Mouse (Mus musculus) myocyte (in vitro differentiated cells): ENCODE data around the gene Asic2. TPM values are rescaled to one million over a fixed set of nuclear protein-coding genes. Genes with fewer than 3 reads are reported as not detected.

Experiments
- H3K27me3 ChIP-seq: one replicate; pipeline ENCODE4 v1.6.1; 2011; ENCODE audit not compliant: control insufficient read depth, insufficient read depth, insufficient read length
- H3K36me3 ChIP-seq: one replicate; pipeline ENCODE4 v1.6.1; 2011; ENCODE audit not compliant: control insufficient read depth, insufficient read depth
- H3K4me2 ChIP-seq: one replicate; pipeline ENCODE4 v1.6.1; 2011; ENCODE audit warnings: low read depth, control low read depth
- H3K4me3 ChIP-seq: one replicate; pipeline ENCODE4 v1.5.1; 2011; ENCODE audit warnings: mild to moderate bottlenecking, control low read depth, moderate library complexity
- H3K79me2 ChIP-seq: one replicate; pipeline ENCODE4 v1.6.1; 2011; ENCODE audit not compliant: control insufficient read depth, insufficient read depth
- H3ac ChIP-seq: one replicate; pipeline ENCODE4 v1.6.1; 2011; ENCODE audit not compliant: control insufficient read depth, insufficient read length
- CEBPB ChIP-seq: IDR thresholded peaks from 2 replicates; pipeline ENCODE4 v1.6.1; 2011; ENCODE audit warnings: mild to moderate bottlenecking, moderate library complexity; ENCODE audit not compliant: poor library complexity, insufficient read depth, severe bottlenecking
- E2F4 ChIP-seq: IDR thresholded peaks from one replicate; pipeline ENCODE4 v1.6.1; 2011; ENCODE audit warnings: mild to moderate bottlenecking, control low read depth, moderate library complexity; ENCODE audit not compliant: insufficient read depth
- MAX ChIP-seq: IDR thresholded peaks from one replicate; pipeline ENCODE4 v1.6.1; 2011; ENCODE audit warnings: low read depth, mild to moderate bottlenecking, control low read depth
- MYOD1 ChIP-seq, 3 experiments: IDR thresholded peaks; one replicate each; pipeline ENCODE4 v1.6.1; 2011; ENCODE audit warnings: control low read depth in 2 of 3, low read depth in 2 of 3, mild to moderate bottlenecking in 2 of 3, moderate library complexity in 1 of 3; ENCODE audit not compliant: insufficient read length in 2 of 3, control insufficient read depth in 1 of 3
- MYOG ChIP-seq, 3 experiments: IDR thresholded peaks; one replicate each; pipeline ENCODE4 v1.6.1; 2011; ENCODE audit warnings: control low read depth in 2 of 3, low read depth in 2 of 3, mild to moderate bottlenecking in 2 of 3; ENCODE audit not compliant: insufficient read length in 2 of 3, control insufficient read depth in 1 of 3, insufficient read depth in 1 of 3
- POLR2A ChIP-seq: IDR thresholded peaks from one replicate; pipeline ENCODE4 v1.6.1; 2011; ENCODE audit warnings: low read depth, mild to moderate bottlenecking, control low read depth, moderate library complexity; ENCODE audit not compliant: insufficient read length
- POLR2AphosphoS2 ChIP-seq: IDR thresholded peaks from one replicate; pipeline ENCODE4 v1.6.1; 2011; ENCODE audit warnings: low read depth, control low read depth; ENCODE audit not compliant: insufficient read length
- REST ChIP-seq: IDR thresholded peaks from one replicate; pipeline ENCODE4 v1.6.1; 2011; ENCODE audit warnings: mild to moderate bottlenecking, control low read depth, moderate library complexity; ENCODE audit not compliant: insufficient read depth, insufficient read length
- SRF ChIP-seq: IDR thresholded peaks from one replicate; pipeline ENCODE4 v1.6.1; 2011; ENCODE audit warnings: low read depth; ENCODE audit not compliant: control insufficient read depth, insufficient read length
- TCF12 ChIP-seq: IDR thresholded peaks from one replicate; pipeline ENCODE4 v1.6.1; 2011; ENCODE audit warnings: mild to moderate bottlenecking, control low read depth; ENCODE audit not compliant: poor library complexity, insufficient read depth, severe bottlenecking
- TCF3 ChIP-seq: IDR thresholded peaks from one replicate; pipeline ENCODE4 v1.6.1; 2011; ENCODE audit warnings: low read depth, control low read depth; ENCODE audit not compliant: insufficient read length
- USF1 ChIP-seq: IDR thresholded peaks from one replicate; pipeline ENCODE4 v1.6.1; 2011; ENCODE audit warnings: low read depth, mild to moderate bottlenecking, control low read depth, moderate library complexity
- polyA plus RNA-seq: library from polyadenylated mRNA; unstranded; fragments of >200 nt; fragmentation: generic; extraction: Trizol; gene quantifications from one replicate; pipeline ENCODE4 v1.2.1, GENCODE M21; 2012; ENCODE audit warnings: missing spikeins

Gene Asic2
- polyA plus RNA-seq, 1 experiment, result not detected

- TF ChIP-seq MYOD1 (IDR thresholded peaks at IDR 0.05; ENCODE audit: control insufficient read depth in 1 of 3, insufficient read length in 2 of 3, low read depth in 2 of 3) (no peak), MYOG (IDR thresholded peaks at IDR 0.05; ENCODE audit: control insufficient read depth in 1 of 3, insufficient read depth in 1 of 3, insufficient read length in 2 of 3, low read depth in 2 of 3) (no peak), TCF12 (no peak), CEBPB (no peak), USF1 (no peak), E2F4 (no peak), SRF (no peak)
- Histone ChIP-seq H3K4me3 (no peak overlapping the region), H3K36me3 (no peaks in the 10 kb centered on the region)
Measured at GRCm38 (mm10) chr11:81806905-81807659, 161.2 kb downstream of the Asic2 start.

GRCm38 (mm10) chr11:81803544-81803943, 164.7 kb downstream of the Asic2 start:
- no peak for TF ChIP-seq CEBPB
- no peak for TF ChIP-seq TCF12
- TF ChIP-seq MYOG (IDR thresholded peaks at IDR 0.05; ENCODE audit: control insufficient read depth in 1 of 3, insufficient read depth in 1 of 3, insufficient read length in 2 of 3, low read depth in 2 of 3), result no peak
- H3K4me2 ChIP-seq, result no peak overlapping the region
- no peaks in the 10 kb centered on the region for H3K36me3 ChIP-seq
- H3K79me2 ChIP-seq, result no peaks in the 10 kb centered on the region
- no peaks in the 10 kb centered on the region for H3K27me3 ChIP-seq
- no peak overlapping the region for H3ac ChIP-seq
- no peak overlapping the region for H3K4me3 ChIP-seq

More at GRCm38 (mm10) chr11:81806905-81807659, 161.2 kb downstream of the Asic2 start:
- H3K4me2 ChIP-seq, result no peak overlapping the region
- H3K27me3 ChIP-seq, result no peaks in the 10 kb centered on the region
- H3K79me2 ChIP-seq, result no peaks in the 10 kb centered on the region
- H3ac ChIP-seq, result no peak overlapping the region

GRCm38 (mm10) chr11:81802614-81803013, 165.6 kb downstream of the Asic2 start:
- H3K4me3 ChIP-seq, result no peak overlapping the region
- TF ChIP-seq POLR2AphosphoS2, result no peak
- TF ChIP-seq TCF3, result no peak
- no peak for TF ChIP-seq CEBPB
- no peak for TF ChIP-seq SRF
- TF ChIP-seq TCF12, result no peak
- TF ChIP-seq MAX, result no peak
- TF ChIP-seq E2F4, result no peak
- TF ChIP-seq MYOD1 (IDR thresholded peaks at IDR 0.05; ENCODE audit: control insufficient read depth in 1 of 3, insufficient read length in 2 of 3, low read depth in 2 of 3), result no peak
- TF ChIP-seq POLR2A, result no peak
- TF ChIP-seq REST, result no peak
- TF ChIP-seq MYOG (IDR thresholded peaks at IDR 0.05; ENCODE audit: control insufficient read depth in 1 of 3, insufficient read depth in 1 of 3, insufficient read length in 2 of 3, low read depth in 2 of 3), result no peak
- no peak overlapping the region for H3ac ChIP-seq
- H3K36me3 ChIP-seq, result no peaks in the 10 kb centered on the region
- no peaks in the 10 kb centered on the region for H3K79me2 ChIP-seq
- no peak overlapping the region for H3K4me2 ChIP-seq
- H3K27me3 ChIP-seq, result no peaks in the 10 kb centered on the region

GRCm38 (mm10) chr11:81800899-81801298, 167.4 kb downstream of the Asic2 start:
- Histone ChIP-seq H3K79me2 (no peaks in the 10 kb centered on the region), H3K4me2 (no peak overlapping the region), H3K36me3 (no peaks in the 10 kb centered on the region), H3ac (no peak overlapping the region), H3K4me3 (no peak overlapping the region), H3K27me3 (no peaks in the 10 kb centered on the region)
- TF ChIP-seq MYOD1 (IDR thresholded peaks at IDR 0.05; ENCODE audit: control insufficient read depth in 1 of 3, insufficient read length in 2 of 3, low read depth in 2 of 3) (no peak), SRF (no peak), CEBPB (no peak), TCF3 (no peak), USF1 (no peak), E2F4 (no peak), TCF12 (no peak), REST (no peak), POLR2A (no peak), MYOG (IDR thresholded peaks at IDR 0.05; ENCODE audit: control insufficient read depth in 1 of 3, insufficient read depth in 1 of 3, insufficient read length in 2 of 3, low read depth in 2 of 3) (no peak), POLR2AphosphoS2 (no peak)

- no peak overlapping the region for H3ac ChIP-seq
- no peak for TF ChIP-seq USF1
- no peak for TF ChIP-seq MYOG (IDR thresholded peaks at IDR 0.05; ENCODE audit: control insufficient read depth in 1 of 3, insufficient read depth in 1 of 3, insufficient read length in 2 of 3, low read depth in 2 of 3)
- no peak for TF ChIP-seq SRF
- no peak for TF ChIP-seq E2F4
- no peak for TF ChIP-seq REST
- TF ChIP-seq MAX, result no peak
- no peak for TF ChIP-seq POLR2AphosphoS2
- TF ChIP-seq TCF3, result no peak
- no peak for TF ChIP-seq MYOD1 (IDR thresholded peaks at IDR 0.05; ENCODE audit: control insufficient read depth in 1 of 3, insufficient read length in 2 of 3, low read depth in 2 of 3)
- TF ChIP-seq CEBPB, result no peak
- no peak overlapping the region for H3K4me3 ChIP-seq
- peaks cover 5% of the 10 kb centered on the region for H3K27me3 ChIP-seq
- no peaks in the 10 kb centered on the region for H3K36me3 ChIP-seq
- no peaks in the 10 kb centered on the region for H3K79me2 ChIP-seq
- no peak overlapping the region for H3K4me2 ChIP-seq
Measured at GRCm38 (mm10) chr11:81793588-81793987, 174.7 kb downstream of the Asic2 start.
